Mouse (Mus musculus) urinary bladder, postnatal 14 days (tissue): Measurements from ENCODE around the gene Akt1.

Experiments used
- DNase-seq: peaks from one replicate; pipeline ENCODE4 v3.0.0; 2021; ENCODE audit warnings: low spot score

Akt1 gene

DNA sequence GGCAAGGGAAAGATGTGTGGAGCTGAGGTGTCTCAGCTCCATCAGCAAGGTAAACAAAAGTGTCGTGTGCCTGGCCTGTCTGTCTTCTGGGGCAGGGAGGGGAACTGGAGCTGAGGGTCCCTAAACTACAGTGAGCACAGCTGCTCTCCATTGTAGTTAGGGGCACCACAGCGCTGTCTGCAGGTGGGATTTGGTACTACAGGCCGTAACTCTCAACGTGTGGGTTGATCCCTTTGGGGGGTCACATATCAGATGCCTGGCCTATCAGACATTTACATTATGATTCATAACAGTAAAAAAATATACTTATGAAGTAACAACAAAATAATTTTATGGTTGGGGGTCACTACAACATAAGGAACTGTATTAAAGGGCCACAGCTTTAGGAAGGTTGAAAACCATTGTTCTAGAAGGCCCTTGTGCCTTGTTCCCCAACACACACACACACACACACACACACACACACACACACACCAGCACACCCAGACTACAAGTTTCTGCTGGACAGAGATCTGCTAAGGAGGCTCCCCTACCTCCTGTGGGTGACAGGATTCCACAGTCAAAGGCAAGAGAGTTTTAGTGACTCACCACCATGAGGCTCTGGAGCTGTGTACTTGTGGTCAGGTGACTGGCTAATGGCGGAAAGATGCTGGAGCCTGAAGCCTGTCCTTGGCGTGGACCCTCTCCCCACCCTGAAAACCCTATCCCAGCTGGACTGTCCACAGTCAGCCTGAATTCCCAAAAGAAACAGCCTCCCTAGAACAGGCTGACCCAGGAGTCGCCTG lies 47.4 kb downstream of the Akt1 start:
- DNase-seq = no peak

DNA sequence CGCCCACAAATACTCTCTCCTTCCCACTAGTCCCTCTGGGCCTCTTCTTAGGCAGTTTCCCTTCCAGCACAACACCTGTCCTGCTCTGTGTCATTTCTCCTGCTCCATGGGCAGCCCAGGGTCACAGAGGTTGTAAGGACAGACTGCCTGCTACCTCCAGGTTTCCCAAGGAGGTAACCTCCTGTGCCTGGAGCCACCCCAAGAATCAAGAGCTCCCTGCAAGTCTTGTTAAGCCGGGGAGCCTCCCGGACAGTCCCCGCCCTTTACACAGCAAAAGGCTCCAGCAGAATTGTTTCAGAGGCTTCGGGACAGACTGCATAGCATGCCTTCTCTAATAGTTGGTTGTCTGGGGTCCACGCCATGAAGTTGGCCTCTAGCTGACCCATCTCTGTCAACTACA lies 48.2 kb downstream of the Akt1 start:
- DNase-seq = no peak

DNA sequence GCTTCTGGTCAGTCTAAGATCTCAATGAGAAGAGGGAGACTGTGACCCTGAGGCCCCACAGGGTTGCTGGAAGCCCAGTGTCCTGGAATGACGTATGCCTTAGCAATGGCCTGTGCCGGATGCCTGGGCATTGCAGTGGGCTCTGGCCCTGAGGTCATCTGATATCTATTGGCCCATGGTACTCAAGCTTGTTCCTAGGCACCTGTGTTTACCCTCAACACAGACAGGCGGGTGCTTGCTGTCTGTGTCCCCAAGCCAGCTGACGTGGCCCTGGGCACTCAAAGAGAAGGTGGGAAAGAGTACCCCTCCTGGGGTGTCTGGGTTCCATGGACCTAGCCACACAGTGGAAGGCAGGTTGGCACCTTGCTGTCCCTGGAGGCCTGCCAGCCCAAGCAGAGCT lies 49.0 kb downstream of the Akt1 start:
- no peak for DNase-seq

DNA sequence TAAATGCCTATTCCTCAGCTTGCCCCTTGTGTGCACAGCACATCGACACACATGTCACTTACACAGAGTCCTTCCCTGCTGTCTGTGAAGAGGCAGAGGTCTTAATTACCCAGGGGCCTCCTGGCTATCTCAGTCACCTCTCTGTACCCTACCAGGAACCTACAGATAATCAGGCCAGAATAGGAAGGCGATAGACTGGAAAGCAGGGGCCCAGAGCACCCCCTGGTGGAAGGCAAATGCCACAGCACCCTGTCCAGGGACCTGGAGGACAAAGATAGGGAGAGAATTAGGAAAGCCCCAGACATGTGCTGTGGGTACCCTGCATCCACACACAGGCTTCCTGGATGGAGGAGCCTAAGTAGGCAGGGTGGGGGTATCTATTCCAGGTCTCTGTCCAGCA lies 50.9 kb downstream of the Akt1 start:
- DNase-seq = peak; percentile 63

- no peak for DNase-seq
Observed at GRCm38 (mm10) chr12:112621900-112622299, 52.8 kb downstream of the Akt1 start.

DNA sequence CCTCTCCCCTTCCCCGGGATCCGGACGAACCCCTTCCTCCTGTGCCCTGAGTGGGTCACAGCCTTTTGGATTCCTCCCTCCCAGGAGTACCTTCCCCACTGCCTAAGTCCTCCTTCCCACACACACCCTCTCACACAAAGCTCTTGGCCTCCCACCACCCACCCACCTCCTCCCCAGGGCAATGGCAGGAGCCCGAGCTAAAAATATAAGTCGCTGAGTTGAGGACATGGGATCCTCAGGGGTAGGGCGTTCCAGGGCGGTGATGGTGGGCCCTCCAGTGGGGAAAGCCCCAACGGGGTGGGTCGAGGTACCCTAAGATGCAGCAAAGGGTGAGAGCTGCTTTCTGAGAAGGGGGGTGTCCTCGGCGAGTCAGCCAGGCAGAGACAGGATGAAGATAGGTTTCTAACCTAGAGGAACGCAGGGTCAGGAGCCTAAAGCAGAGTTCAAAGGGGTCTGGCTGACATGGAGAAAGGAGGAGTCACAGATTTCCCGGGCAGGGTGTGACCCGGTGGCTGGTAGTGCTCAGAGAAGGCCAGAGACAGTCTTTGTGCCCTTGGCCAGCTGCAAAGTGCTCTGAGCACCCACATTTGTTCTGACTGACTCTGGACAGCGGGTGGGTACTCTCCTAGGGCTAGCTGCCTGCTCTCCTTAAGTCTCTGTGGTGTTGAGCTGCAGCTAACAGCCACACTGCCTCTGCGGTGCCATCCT lies 54.2 kb downstream of the Akt1 start:
- no peak for DNase-seq

DNA sequence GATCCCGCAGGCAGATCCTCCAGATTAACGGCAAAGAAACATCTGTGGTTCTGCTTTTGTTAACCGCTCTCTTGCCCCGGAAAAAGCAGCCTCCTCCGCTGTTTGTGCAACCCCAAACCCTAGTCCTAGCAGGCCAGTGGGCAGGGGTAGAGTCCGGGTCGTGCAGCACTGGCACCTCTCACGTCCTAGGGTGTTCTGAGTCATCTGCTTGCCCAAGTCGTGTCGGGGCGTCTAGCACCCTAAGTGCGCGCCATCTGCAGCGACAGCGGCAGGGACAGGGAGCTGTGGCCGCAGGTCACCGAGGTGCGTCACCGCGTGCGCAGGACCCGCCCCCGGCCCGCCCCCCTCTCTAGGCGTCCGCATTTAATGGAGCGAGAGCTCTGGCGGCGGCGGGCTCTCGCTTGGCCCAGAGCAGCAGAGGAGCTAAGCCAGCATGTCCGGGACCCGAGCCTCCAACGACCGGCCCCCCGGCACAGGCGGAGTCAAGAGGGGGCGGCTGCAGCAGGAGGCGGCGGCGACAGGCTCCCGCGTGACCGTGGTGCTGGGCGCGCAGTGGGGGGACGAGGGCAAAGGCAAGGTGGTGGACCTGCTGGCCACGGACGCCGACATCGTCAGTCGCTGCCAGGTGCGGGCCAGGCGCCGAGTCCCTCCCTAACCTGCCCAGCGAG lies 54.9 kb downstream of the Akt1 start, which contains the start of gene Adssl1:
Gene Adssl1 (plus strand): TSS at position 360 of the 668 bp plus-strand sequence.
- DNase-seq = peak; percentile 41

GRCm38 (mm10) chr12:112618981-112619685 lies 55.6 kb downstream of the Akt1 start:
- no peak for DNase-seq

DNA sequence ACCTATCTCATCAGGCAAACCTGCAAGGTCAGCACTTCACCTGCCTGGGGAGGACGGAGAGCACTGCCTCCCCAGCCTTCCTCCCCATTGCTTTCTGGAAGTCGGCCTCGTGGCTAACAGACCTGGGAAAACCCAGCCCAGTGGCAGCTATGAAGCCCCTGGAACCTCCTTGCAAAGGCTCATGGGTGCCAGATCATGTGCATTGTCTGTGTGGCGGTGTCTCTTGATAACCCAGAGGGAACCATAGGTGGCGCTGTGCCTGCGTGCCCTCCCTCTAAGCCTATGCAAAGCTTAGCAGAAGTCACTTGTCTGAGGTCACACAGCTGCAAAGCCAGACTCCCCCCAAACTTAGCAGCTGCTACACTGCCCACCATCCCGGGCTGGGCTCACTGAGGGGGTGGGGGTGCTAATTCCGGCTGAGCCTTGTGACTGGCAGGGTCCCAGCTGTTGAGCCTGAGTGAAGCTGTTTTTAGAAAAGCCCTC lies 56.7 kb downstream of the Akt1 start:
- DNase-seq = peak; percentile 66

DNA sequence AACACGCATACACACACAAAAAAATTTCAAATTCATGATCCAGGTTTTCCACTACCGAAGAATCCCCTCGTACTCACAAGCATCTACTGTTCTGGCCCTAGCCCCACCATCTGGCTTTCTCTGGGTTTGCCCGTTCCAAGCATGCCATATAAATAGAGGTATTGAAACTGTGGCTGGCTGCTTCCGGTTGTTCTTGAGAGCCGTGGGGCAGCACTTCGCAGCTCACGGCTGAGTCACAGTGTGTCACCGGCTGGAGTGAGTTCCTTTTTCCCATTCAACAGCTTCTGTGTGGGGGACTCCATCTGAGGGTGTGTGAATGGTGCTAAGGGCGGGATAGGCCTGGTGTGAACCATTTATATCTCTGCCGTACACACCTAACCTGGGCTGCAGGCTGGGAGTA lies 57.5 kb downstream of the Akt1 start:
- DNase-seq = peak; percentile 29

- no peak for DNase-seq
Observed at GRCm38 (mm10) chr12:112616668-112617067, 58.0 kb downstream of the Akt1 start.

DNA sequence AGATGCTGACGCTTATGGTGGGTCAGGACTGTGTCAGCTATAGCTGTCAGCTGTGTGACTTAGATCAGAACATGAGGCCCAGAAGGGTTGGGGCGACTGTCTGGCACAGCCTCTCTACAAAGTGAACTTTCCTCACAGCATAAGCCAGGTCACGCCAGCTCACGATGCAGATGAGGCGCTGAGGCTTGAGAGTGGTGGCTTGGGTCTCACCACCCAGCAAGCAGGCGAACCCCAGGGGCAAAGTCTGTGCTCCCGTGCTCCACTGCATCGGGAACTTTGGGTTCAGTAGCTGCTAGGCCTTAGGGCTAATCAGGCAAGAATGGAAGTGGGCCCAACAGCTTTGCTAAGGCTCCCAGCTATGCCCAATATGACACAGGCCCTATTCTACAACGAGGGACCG lies 65.7 kb downstream of the Akt1 start:
- DNase-seq = no peak

DNA sequence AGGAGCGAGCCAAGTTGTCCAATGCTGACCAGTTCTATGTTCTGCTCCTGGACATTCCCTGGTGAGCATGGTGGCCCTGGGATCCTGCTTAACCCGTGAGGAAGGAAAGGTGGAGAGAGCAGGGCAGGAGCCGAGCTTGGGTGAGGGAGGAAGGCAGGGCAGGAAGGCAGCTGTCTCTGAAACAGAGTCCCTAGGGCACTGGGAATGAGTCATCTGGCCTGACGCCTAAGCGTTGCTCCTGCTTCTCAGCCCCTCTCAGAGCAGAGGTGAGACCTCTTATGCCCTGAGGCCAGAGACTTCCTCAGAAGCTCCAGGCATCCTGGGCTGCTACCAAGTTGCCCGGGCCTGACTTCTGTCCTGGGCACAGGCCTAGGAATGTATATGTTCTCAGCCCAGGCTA lies 67.7 kb downstream of the Akt1 start:
- DNase-seq = no peak

- DNase-seq = peak; percentile 82
Observed at GRCm38 (mm10) chr12:112605766-112606165, 68.9 kb downstream of the Akt1 start.

DNA sequence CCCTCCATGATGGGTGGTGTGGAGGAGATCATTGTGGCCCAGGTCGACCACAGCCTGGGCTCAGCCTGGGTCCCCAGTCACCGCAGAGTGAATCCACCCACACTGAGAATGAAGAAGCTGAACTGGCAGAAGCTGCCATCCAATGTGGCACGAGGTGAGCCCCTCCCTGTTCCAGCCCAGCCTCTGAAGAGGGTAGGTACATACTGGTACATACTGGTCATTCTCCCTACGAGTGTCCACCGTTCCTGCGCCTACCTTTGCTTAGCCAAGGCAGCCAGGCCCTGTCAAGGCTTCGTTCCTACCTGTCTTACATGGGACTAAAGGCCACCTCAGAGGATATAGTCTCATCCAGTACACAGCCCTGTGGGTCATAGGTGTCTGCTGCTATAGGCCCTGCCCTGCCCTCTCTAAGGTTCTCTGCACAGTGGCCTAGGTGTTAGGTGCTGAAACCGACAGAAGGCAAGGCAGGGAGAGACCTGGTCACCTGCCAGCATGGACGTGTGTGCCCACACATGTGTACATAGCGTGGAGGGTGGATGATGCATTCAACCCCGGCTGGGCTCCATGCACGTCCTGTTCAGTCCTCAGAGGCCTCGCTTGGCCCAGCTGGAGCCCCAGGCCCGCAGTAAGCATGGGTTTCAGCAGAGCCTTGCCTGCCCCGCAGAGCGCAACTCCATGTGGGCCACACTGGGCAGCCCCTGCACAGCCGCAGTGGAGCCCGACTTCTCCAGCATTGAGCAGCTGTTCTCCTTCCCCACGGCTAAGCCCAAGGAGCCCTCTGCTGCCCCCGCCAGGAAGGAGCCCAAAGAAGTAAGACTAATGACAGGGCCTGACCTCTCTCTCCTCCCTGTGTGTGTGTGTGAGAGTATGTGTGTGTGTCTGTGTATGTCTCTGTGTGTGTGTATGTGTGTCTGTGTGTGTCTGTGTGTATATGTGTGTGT lies 69.7 kb downstream of the Akt1 start:
- peak; percentile 53 for DNase-seq

- DNase-seq = no peak
Observed at GRCm38 (mm10) chr12:112604022-112604421, 70.7 kb downstream of the Akt1 start.
